Mouse (Mus musculus) forebrain, embryonic 16.5 days (tissue): Measurements from ENCODE around the gene Ccdc141. TPM values are rescaled to one million over a fixed set of nuclear protein-coding genes. Genes with fewer than 3 reads are reported as not detected.

Source experiments
- ATAC-seq: fragments of 200-750 bp; cut with Nextera tagmentation; 2 replicates; pipeline ENCODE4 v1.8.0; 2017; ENCODE audit warnings: mild to moderate bottlenecking, moderate library complexity
- H3K27ac ChIP-seq: fragments of 300-500 bp; sonication (generic); 2 replicates; pipeline ENCODE4 v1.5.1; 2014; ENCODE audit warnings: low read length, control low read depth
- H3K27me3 ChIP-seq: fragments of 300-500 bp; sonication (generic); replicated peaks from 2 replicates; pipeline ENCODE4 v1.6.1; 2014; ENCODE audit warnings: low read length; ENCODE audit not compliant: control insufficient read depth, insufficient read depth
- H3K36me3 ChIP-seq: fragments of 300-500 bp; sonication (generic); 2 replicates; pipeline ENCODE4 v1.6.1; 2014; ENCODE audit not compliant: control insufficient read depth, insufficient read depth
- H3K4me1 ChIP-seq: fragments of 300-500 bp; sonication (generic); replicated peaks from 2 replicates; pipeline ENCODE4 v1.6.1; 2014; ENCODE audit warnings: low read length; ENCODE audit not compliant: control insufficient read depth, insufficient read depth
- H3K4me2 ChIP-seq: fragments of 300-500 bp; sonication (generic); 2 replicates; pipeline ENCODE4 v1.6.1; 2014; ENCODE audit warnings: mild to moderate bottlenecking, low read length, control low read depth
- H3K4me3 ChIP-seq: fragments of 300-500 bp; sonication (generic); replicated peaks from 2 replicates; pipeline ENCODE4 v1.5.1; 2014; ENCODE audit warnings: mild to moderate bottlenecking, low read length, control low read depth
- H3K9ac ChIP-seq: fragments of 300-500 bp; sonication (generic); replicated peaks from 2 replicates; pipeline ENCODE4 v1.6.1; 2014; ENCODE audit warnings: low read depth, low read length, control low read depth
- H3K9me3 ChIP-seq: fragments of 300-500 bp; sonication (generic); 2 replicates; pipeline ENCODE4 v1.6.1; 2016; ENCODE audit warnings: low read length; ENCODE audit not compliant: control insufficient read depth
- WGBS: fragments of 180-500 bp; shearing (Covaris S2); extraction: QIAGEN DNeasy Blood & Tissue Kit; methylation state at CpG from one replicate; pipeline ENCODE4 v1.1.7; 2014; 5-methylcytosine and 5-hydroxymethylcytosine counted together
- polyA plus RNA-seq: library from polyadenylated mRNA; unstranded; fragments of >200 nt; fragmentation: Nextera tagmentation; extraction: Ambion mirVana; gene quantifications from 2 replicates; pipeline ENCODE4 v1.2.1, GENCODE M21; 2015

Ccdc141 gene
- polyA plus RNA-seq, 1 experiment from 2014 or later = 4.8 TPM

DNA sequence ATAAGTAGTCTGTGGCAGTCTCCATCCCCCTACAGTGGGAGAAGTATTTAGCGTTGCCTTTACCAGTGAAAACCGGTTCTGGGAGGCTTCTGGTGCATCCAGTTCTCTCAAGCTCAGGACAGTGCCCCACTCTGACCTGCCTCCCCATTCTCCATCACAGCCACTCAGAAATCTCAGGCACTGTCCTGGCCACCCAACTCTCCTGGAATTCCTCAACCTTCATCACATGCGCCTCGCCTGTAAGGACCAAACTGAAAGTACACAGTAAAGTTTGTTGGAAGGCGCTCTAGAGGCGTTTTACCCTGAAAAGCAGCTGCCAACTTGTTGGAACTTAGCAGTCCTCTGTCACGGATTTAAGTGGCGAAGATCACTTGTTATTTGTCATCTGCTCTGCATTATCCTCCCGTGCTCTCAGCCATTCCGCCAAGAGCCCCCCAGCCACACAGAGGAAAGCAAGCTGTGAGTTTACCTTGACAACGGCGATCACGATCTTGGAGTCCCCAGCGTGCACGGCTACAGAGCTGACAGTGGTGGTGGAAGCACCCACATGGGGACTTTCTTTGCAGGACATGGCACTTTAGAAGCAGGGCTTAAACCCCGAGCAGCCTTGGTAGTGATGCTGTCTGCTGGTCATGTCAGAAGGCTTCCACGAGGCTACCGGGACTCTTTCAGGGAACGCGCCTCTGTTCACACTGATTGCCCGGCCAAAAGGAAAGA lies 362 bp downstream of the Ccdc141 start:
- 3% methylated on average over 21 of the region's 21 CpGs for WGBS
- Histone ChIP-seq H3K9me3 (no peaks in the 10 kb centered on the region), H3K4me3 (peak overlapping the region; percentile 39), H3K36me3 (no peaks in the 10 kb centered on the region), H3K4me1 (peaks cover 17% of the 10 kb centered on the region), H3K4me2 (peak overlapping the region; percentile 60), H3K27me3 (no peaks in the 10 kb centered on the region), H3K27ac (no peak overlapping the region), H3K9ac (peak overlapping the region; percentile 35; the same call in 1 of the 2 replicates)
- peak; percentile 41; the same call in 1 of the 2 replicates for ATAC-seq

DNA sequence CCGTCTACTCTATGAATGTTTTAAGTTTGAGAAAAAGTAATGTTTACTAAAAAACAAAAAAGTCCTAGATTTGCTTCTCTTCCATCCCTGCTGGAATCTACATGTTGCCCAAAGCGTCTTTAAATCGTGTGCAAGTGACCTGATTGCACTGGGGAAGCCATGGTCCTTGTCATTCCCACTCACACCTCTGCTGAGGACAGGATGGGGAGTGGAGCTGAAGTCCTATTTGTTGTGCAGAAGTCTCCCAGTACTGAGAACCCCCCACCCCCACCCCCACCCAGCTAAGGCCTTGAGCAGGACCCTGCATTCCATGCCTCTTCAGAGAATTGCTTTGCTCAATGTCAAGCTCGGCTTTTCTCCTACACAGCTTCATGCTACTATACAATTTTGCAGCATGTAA lies 1.2 kb downstream of the Ccdc141 start:
- Histone ChIP-seq H3K4me2 (no peak overlapping the region), H3K9me3 (no peaks in the 10 kb centered on the region), H3K4me1 (peaks cover 13% of the 10 kb centered on the region), H3K27ac (no peak overlapping the region), H3K9ac (no peak overlapping the region), H3K4me3 (no peak overlapping the region), H3K36me3 (no peaks in the 10 kb centered on the region), H3K27me3 (no peaks in the 10 kb centered on the region)
- ATAC-seq = no peak
- WGBS = 84% methylated on average over 4 of the region's 4 CpGs

- ATAC-seq = no peak
- WGBS = 94% methylated on average over 7 of the region's 7 CpGs
- no peaks in the 10 kb centered on the region for H3K27me3 ChIP-seq
- no peaks in the 10 kb centered on the region for H3K9me3 ChIP-seq
- no peak overlapping the region for H3K4me3 ChIP-seq
- no peaks in the 10 kb centered on the region for H3K36me3 ChIP-seq
- peaks cover 13% of the 10 kb centered on the region for H3K4me1 ChIP-seq
- no peak overlapping the region for H3K27ac ChIP-seq
- no peak overlapping the region for H3K9ac ChIP-seq
- H3K4me2 ChIP-seq = no peak overlapping the region
These were observed 1.7 kb downstream of the Ccdc141 start for GRCm38 (mm10) chr2:77168781-77169180.

DNA sequence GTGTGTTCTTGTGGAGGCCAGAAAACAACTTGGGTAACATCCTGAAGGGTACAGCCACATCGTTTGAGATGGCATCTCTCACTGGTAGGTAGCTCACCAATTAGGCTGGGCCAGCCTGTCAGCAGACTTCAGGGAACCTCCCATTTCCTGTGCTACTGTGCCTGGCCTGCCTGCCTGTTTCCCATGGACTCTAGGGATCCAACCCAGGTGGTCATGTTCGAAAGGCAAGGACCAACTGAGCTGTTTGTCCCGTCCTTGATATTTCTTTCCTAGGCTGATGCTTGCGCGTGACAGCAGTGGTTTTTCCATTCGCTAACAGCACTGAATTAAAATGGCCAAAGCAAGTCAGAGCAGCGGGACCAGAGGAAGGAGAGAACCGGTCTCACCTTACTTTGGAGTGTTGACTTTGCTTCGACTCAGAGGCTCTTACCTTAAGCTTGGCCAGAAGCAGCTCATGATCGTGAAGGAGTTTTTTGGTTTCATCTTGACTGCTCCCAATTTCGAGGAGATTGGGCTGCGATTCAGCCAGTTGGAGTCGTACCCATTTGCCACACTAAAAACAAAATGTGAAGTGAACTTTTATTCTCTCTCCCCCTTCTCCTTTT lies 2.3 kb downstream of the Ccdc141 start:
- Histone ChIP-seq H3K4me2 (no peak overlapping the region), H3K9ac (no peak overlapping the region), H3K4me1 (peaks cover 13% of the 10 kb centered on the region), H3K4me3 (no peak overlapping the region), H3K36me3 (no peaks in the 10 kb centered on the region), H3K27ac (no peak overlapping the region), H3K9me3 (no peaks in the 10 kb centered on the region), H3K27me3 (no peaks in the 10 kb centered on the region)
- 88% methylated on average over 13 of the region's 13 CpGs for WGBS
- ATAC-seq = no peak

DNA sequence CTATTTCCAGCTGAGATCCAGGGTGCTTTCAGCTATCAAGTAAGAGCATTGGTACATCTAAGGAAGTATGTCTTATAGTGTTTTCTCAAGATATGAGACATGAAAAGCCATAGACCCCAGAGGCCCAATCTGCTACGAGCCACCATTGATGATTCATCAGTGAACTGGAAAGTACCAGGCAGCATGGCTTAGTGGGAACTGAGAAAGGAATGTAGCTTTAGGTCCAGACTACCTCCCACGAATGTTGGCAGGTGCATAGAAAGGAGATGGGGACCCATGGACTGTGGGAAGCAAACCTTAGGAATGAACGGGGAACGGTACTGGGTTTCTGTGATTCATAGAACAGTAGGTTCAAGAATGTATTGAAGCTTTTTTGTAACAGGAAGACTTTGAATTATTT lies 4.1 kb downstream of the Ccdc141 start:
- Histone ChIP-seq H3K9me3 (no peaks in the 10 kb centered on the region), H3K27ac (no peak overlapping the region), H3K4me2 (no peak overlapping the region), H3K4me1 (peaks cover 7% of the 10 kb centered on the region), H3K36me3 (no peaks in the 10 kb centered on the region), H3K4me3 (no peak overlapping the region), H3K9ac (no peak overlapping the region), H3K27me3 (no peaks in the 10 kb centered on the region)
- no peak for ATAC-seq
- WGBS = 80% methylated on average over 4 of the region's 4 CpGs

DNA sequence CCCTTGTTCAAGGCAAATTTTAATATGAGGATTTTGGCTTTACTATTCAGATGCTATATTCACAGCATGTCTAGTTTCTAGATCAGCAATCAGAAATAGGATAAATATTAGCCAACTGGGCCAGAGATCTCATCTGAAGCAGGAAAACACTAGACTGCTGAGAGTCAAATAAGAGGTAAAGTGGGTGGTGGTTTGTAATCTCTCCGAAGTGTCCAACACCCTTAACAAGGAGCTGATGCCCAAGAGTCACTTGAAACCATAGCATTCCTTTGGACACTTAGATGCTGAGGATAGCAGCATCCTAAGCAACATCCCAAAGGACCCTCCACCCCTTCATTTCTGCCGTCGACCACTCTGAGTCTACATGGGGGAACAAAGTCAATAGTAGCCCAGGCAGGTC lies 5.8 kb downstream of the Ccdc141 start:
- no peak for ATAC-seq
- Histone ChIP-seq H3K27ac (no peak overlapping the region), H3K4me3 (no peak overlapping the region), H3K36me3 (no peaks in the 10 kb centered on the region), H3K27me3 (no peaks in the 10 kb centered on the region), H3K9me3 (no peaks in the 10 kb centered on the region), H3K4me2 (no peak overlapping the region), H3K9ac (no peak overlapping the region), H3K4me1 (no peaks in the 10 kb centered on the region)
- WGBS = 86% methylated on average over 3 of the region's 3 CpGs

DNA sequence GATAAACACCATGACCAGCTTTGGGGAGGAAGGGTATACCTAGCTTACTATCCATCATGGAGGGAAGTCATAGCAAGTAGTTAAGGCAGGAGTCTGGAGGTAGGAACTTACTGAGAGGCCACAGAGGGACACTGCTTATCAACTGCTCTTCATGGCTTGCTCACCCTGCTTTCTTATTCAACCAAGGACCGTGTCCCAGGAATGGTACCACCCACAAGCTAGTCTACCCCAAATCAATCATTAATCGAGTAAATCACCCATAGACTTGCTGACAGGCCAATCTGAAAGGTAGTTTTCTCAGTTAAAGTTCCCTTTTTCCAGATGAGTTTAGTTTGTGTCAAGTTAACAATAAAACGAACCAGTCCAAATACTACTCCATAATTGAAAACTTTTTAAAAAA lies 7.1 kb downstream of the Ccdc141 start:
- no peaks in the 10 kb centered on the region for H3K27me3 ChIP-seq
- WGBS = 93% methylated on average over 3 of the region's 3 CpGs
- no peak overlapping the region for H3K4me3 ChIP-seq
- no peak for ATAC-seq
- no peaks in the 10 kb centered on the region for H3K9me3 ChIP-seq
- H3K4me1 ChIP-seq = no peaks in the 10 kb centered on the region
- H3K27ac ChIP-seq = no peak overlapping the region
- no peak overlapping the region for H3K9ac ChIP-seq
- no peaks in the 10 kb centered on the region for H3K36me3 ChIP-seq
- H3K4me2 ChIP-seq = no peak overlapping the region

GRCm38 (mm10) chr2:77162135-77162534 lies 8.3 kb downstream of the Ccdc141 start:
- no peak overlapping the region for H3K9ac ChIP-seq

DNA sequence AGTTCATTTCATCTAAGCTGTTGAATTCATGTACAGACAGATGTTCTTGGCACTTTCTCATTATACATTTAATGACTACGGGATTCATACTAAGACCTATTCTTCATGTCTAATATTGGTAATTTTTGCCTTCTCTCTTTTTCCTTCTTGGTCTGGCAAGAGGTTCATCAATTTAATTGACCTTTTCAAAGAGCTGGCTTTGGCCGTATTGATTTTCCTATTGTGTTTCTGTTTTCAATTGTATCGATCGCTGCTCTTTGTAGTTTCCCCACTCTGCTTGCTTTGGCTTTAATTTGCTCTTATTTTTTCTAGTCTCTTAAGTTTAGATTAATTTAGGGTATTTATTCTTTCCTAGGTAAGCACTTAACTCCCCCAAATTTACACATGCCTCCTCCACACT lies 12.9 kb downstream of the Ccdc141 start:
- H3K9me3 ChIP-seq = 0 out of 2 replicates have a peak, but pooled peaks cover 2% of the 10 kb centered on the region
- no peak overlapping the region for H3K9ac ChIP-seq
- ATAC-seq = no peak
- H3K4me2 ChIP-seq = no peak overlapping the region
- no peaks in the 10 kb centered on the region for H3K27me3 ChIP-seq
- no peak overlapping the region for H3K27ac ChIP-seq
- H3K4me3 ChIP-seq = no peak overlapping the region
- no peaks in the 10 kb centered on the region for H3K4me1 ChIP-seq
- H3K36me3 ChIP-seq = no peaks in the 10 kb centered on the region
- WGBS = 96% methylated on average over 4 of the region's 4 CpGs

More at GRCm38 (mm10) chr2:77162135-77162534, 8.3 kb downstream of the Ccdc141 start:
- H3K36me3 ChIP-seq = no peaks in the 10 kb centered on the region
- no peaks in the 10 kb centered on the region for H3K4me1 ChIP-seq
- no peak overlapping the region for H3K4me2 ChIP-seq
- 80% methylated on average over 3 of the region's 3 CpGs for WGBS
- H3K9me3 ChIP-seq = no peaks in the 10 kb centered on the region
- no peak overlapping the region for H3K4me3 ChIP-seq
- H3K27me3 ChIP-seq = no peaks in the 10 kb centered on the region
- H3K27ac ChIP-seq = no peak overlapping the region
- no peak for ATAC-seq
